Mouse (Mus musculus): Measurements from ENCODE around the gene Mapkapk2. TPM values are rescaled to one million over a fixed set of nuclear protein-coding genes. Genes with fewer than 3 reads are reported as not detected.

Gene Mapkapk2
- polyA plus RNA-seq, 1 experiment from 2014 or later: 49.5 TPM

Other genes with a start within 250 kb of the Mapkapk2 start
- gene Fcmr, start 232.2 kb downstream of the Mapkapk2 start, polyA plus RNA-seq (2015; fragmentation: Nextera tagmentation; extraction: Ambion mirVana): 0.40 and 0.53 TPM in 2 replicates
- gene Il24, start 210.4 kb downstream of the Mapkapk2 start, polyA plus RNA-seq (2015; fragmentation: Nextera tagmentation; extraction: Ambion mirVana): not detected in 2 replicates
- gene Il20, start 186.4 kb downstream of the Mapkapk2 start, polyA plus RNA-seq (2015; fragmentation: Nextera tagmentation; extraction: Ambion mirVana): not detected in 2 replicates
- not detected in 2 replicates for gene Il19, start 157.7 kb downstream of the Mapkapk2 start, polyA plus RNA-seq (2015; fragmentation: Nextera tagmentation; extraction: Ambion mirVana)
- gene Il10, start 78.0 kb downstream of the Mapkapk2 start, polyA plus RNA-seq (2015; fragmentation: Nextera tagmentation; extraction: Ambion mirVana): not detected in 2 replicates
- gene Dyrk3, start 40.5 kb upstream of the Mapkapk2 start, polyA plus RNA-seq (2015; fragmentation: Nextera tagmentation; extraction: Ambion mirVana): 4.7 and 5.4 TPM in 2 replicates
- gene Eif2d, start 55.4 kb upstream of the Mapkapk2 start, polyA plus RNA-seq (2015; fragmentation: Nextera tagmentation; extraction: Ambion mirVana): 54.6 and 64.1 TPM in 2 replicates
- gene Rassf5, start 147.4 kb upstream of the Mapkapk2 start, polyA plus RNA-seq (2015; fragmentation: Nextera tagmentation; extraction: Ambion mirVana): 4.5 and 5.7 TPM in 2 replicates
- 6.4 and 7.1 TPM in 2 replicates for gene Ikbke, start 181.8 kb upstream of the Mapkapk2 start, polyA plus RNA-seq (2015; fragmentation: Nextera tagmentation; extraction: Ambion mirVana)

Data from stomach, embryonic 15.5 days (tissue).